Mouse (Mus musculus): ENCODE results near the gene Olfr1328. TPM values are rescaled to one million over a fixed set of nuclear protein-coding genes. Genes with fewer than 3 reads are reported as not detected.

The Olfr1328 gene
- polyA plus RNA-seq, 1 experiment from 2014 or later = not detected

DNA sequence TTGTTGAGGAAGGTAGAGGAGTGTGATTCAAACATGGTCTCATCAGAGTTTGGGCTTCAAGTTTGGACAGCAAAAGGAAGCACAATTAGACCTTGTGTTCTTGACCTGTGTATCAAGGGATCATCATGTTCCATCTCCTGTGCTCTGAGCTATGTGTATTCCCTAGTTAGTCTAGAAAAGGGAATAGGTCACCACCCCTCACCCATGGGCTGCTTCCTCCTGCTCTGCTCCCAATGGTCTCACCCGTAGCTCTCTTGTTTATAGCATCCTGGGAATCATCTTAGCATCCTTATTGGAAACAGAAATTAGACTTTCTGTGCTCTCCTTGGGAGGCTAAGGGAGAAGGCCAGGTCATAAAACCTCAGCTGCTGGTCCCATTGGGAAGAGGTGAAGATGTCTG, 50.1 kb downstream of the Olfr1328 start, which contains the start of gene Olfr1330:
Gene Olfr1330 (plus strand): TSS at position 301 of the 400 bp plus-strand sequence.
- no peak within 1 kb of the TSS for H3K27ac ChIP-seq (replicated peaks; ENCODE audit: low read depth, low read length)
- WGBS = 97% methylated on average over 1 of the region's 1 CpGs
- H3K4me2 ChIP-seq (ENCODE audit: low read length) = no peak within 1 kb of the TSS
- ATAC-seq (ENCODE audit: low FRiP score, low TSS enrichment) (no peak), DNase-seq (no peak)
- no peaks in the 10 kb centered on the region for H3K4me1 ChIP-seq (ENCODE audit: control insufficient read depth, insufficient read depth, low read length)
- H3K9ac ChIP-seq (replicated peaks; ENCODE audit: low read length) = no peak within 1 kb of the TSS
- no peaks in the 10 kb centered on the region for H3K9me3 ChIP-seq (ENCODE audit: control insufficient read depth, low read length)
- no peak within 1 kb of the TSS for H3K4me3 ChIP-seq (replicated peaks; ENCODE audit: low read depth, low read length)
- no peaks in the 10 kb centered on the region for H3K27me3 ChIP-seq (ENCODE audit: control insufficient read depth, insufficient read depth, low read length)
- H3K36me3 ChIP-seq (ENCODE audit: control insufficient read depth, insufficient read depth, low read length) = no peaks in the 10 kb centered on the region

Other genes with a start within 250 kb of the Olfr1328 start
- gene Olfr1342, start 245.9 kb downstream of the Olfr1328 start, polyA plus RNA-seq (2014; fragmentation: Nextera tagmentation; extraction: Ambion mirVana) = not detected in 2 replicates
- gene Olfr1341, start 235.1 kb downstream of the Olfr1328 start, polyA plus RNA-seq (2014; fragmentation: Nextera tagmentation; extraction: Ambion mirVana) = not detected in 2 replicates
- gene Olfr1340, start 218.5 kb downstream of the Olfr1328 start, polyA plus RNA-seq (2014; fragmentation: Nextera tagmentation; extraction: Ambion mirVana) = not detected in 2 replicates
- gene Olfr1339, start 206.4 kb downstream of the Olfr1328 start, polyA plus RNA-seq (2014; fragmentation: Nextera tagmentation; extraction: Ambion mirVana) = not detected in 2 replicates
- gene Olfr1338, start 179.9 kb downstream of the Olfr1328 start, polyA plus RNA-seq (2014; fragmentation: Nextera tagmentation; extraction: Ambion mirVana) = not detected in 2 replicates
- not detected in 2 replicates for gene Olfr1337, start 156.0 kb downstream of the Olfr1328 start, polyA plus RNA-seq (2014; fragmentation: Nextera tagmentation; extraction: Ambion mirVana)
- gene Olfr1335, start 128.7 kb downstream of the Olfr1328 start, polyA plus RNA-seq (2014; fragmentation: Nextera tagmentation; extraction: Ambion mirVana) = not detected in 2 replicates
- gene Olfr1333, start 102.3 kb downstream of the Olfr1328 start, polyA plus RNA-seq (2014; fragmentation: Nextera tagmentation; extraction: Ambion mirVana) = not detected in 2 replicates
- not detected in 2 replicates for gene Olfr1331, start 74.0 kb downstream of the Olfr1328 start, polyA plus RNA-seq (2014; fragmentation: Nextera tagmentation; extraction: Ambion mirVana)
- gene Olfr1330, start 50.0 kb downstream of the Olfr1328 start, polyA plus RNA-seq (2014; fragmentation: Nextera tagmentation; extraction: Ambion mirVana) = not detected in 2 replicates
- gene Olfr1329, start 21.1 kb downstream of the Olfr1328 start, polyA plus RNA-seq (2014; fragmentation: Nextera tagmentation; extraction: Ambion mirVana) = not detected in 2 replicates
- not detected in 2 replicates for gene Lao1, start 23.0 kb upstream of the Olfr1328 start, polyA plus RNA-seq (2014; fragmentation: Nextera tagmentation; extraction: Ambion mirVana)
- 61.3 and 94.4 TPM in 2 replicates for gene Slc2a1, start 170.1 kb upstream of the Olfr1328 start, polyA plus RNA-seq (2014; fragmentation: Nextera tagmentation; extraction: Ambion mirVana)
- gene Zfp691, start 235.6 kb upstream of the Olfr1328 start, polyA plus RNA-seq (2014; fragmentation: Nextera tagmentation; extraction: Ambion mirVana) = 4.8 and 7.1 TPM in 2 replicates